Mouse (Mus musculus): Measurements from ENCODE around the gene Srxn1. TPM values are rescaled to one million over a fixed set of nuclear protein-coding genes. Genes with fewer than 3 reads are reported as not detected.

Srxn1 gene
- polyA plus RNA-seq, 1 experiment from 2014 or later: 27.2 TPM

DNA sequence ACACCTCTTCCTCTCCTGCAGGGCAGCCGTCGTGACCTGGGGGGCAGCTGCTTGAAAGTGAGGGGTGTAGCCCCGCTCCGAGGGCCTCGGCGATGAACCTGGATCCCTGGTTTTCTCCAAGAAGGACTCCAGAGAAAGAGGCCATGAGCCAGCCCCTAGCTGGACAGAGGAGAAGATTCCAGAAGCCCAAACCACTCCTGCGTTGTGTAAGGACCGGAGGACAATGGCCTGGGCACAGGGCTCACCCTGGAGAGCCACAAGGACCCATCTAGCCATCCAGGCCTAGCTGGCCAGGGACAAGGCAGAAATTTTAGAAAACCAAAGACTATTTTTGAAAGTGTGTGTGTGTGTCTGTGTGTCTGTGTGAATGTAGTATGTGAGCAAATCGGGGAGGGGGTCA is 43.4 kb downstream of the Srxn1 start:
- Histone ChIP-seq H3K9ac (no peak overlapping the region), H3K4me3 (no peak overlapping the region), H3K36me3 (no peaks in the 10 kb centered on the region), H3K27ac (no peak overlapping the region), H3K4me1 (peaks cover 5% of the 10 kb centered on the region), H3K9me3 (replicated peaks) (no peaks in the 10 kb centered on the region), H3K4me2 (no peak overlapping the region), H3K27me3 (replicated peaks) (peaks cover 74% of the 10 kb centered on the region)
- no peak for ATAC-seq
- 73% methylated on average over 9 of the region's 9 CpGs for WGBS (ENCODE audit: insufficient replicate concordance)

DNA sequence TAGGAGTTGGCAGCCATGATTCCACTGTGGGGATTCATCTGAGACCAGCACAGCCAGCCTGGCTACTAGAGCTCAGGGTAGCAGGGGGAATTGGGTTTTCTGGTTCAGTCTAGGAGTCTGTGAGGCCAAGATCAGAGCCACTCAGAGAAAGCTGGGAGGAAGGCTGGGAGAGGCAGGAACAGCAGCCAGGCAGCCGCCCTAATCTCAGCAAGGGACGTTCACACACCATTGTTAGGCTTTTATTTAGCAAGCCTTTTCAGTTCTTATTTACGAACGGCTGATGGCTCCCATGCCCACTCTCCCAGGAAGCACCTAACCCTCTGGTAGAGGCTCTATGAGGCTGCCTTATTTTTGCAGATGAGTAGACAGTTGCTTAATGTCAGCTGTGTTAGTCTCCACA is 44.6 kb downstream of the Srxn1 start:
- H3K4me2 ChIP-seq: no peak overlapping the region
- no peak overlapping the region for H3K27ac ChIP-seq
- peaks cover 64% of the 10 kb centered on the region for H3K27me3 ChIP-seq (replicated peaks)
- no peak overlapping the region for H3K9ac ChIP-seq
- WGBS (ENCODE audit: insufficient replicate concordance): 57% methylated on average over 4 of the region's 4 CpGs
- ATAC-seq: no peak
- H3K4me1 ChIP-seq: no peaks in the 10 kb centered on the region
- H3K36me3 ChIP-seq: no peaks in the 10 kb centered on the region
- no peaks in the 10 kb centered on the region for H3K9me3 ChIP-seq (replicated peaks)
- no peak overlapping the region for H3K4me3 ChIP-seq

DNA sequence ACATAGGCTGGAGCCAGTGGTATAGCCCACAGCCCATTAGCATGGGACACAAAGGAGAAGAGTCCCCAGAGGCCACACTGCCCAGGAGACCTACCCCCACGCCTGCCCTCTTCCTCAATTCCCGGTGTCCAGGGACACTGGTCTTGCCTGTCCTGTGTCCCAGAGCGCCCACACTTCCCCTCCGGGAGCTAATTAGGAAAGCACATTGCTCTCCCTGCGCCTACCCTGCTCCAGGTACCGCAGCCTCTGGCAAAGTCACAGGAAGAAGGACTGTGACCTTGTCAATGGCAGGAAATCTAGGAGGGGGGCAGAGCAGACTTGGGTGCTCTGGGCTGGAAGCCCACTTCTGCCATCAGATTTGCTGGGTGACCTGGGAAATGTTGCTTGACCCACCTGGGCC is 45.1 kb downstream of the Srxn1 start:
- Histone ChIP-seq H3K4me3 (no peak overlapping the region), H3K27ac (no peak overlapping the region), H3K4me2 (no peak overlapping the region), H3K36me3 (no peaks in the 10 kb centered on the region), H3K9me3 (replicated peaks) (no peaks in the 10 kb centered on the region), H3K9ac (no peak overlapping the region), H3K4me1 (no peaks in the 10 kb centered on the region), H3K27me3 (replicated peaks) (peaks cover 61% of the 10 kb centered on the region)
- ATAC-seq: no peak
- 32% methylated on average over 6 of the region's 6 CpGs for WGBS (ENCODE audit: insufficient replicate concordance)

DNA sequence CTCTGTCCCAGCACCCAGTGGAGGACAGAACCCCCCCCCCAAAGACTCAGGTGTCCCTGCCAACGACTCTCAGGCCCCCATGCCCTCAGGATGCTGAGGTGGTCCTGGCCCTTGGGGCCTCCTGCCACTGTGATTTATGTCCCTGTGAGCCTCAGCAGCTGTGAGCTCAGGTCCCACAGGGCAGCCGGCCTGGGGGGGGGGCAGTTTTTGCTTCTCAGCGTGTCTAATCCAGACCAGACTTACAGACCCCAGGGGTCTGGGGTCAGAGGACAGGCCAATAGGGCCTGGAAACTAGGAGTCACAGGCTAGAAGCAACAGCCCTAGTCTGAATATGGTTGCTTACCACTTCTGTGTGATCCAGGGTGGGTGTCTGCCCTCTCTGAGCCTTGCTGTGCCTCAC is 48.0 kb downstream of the Srxn1 start:
- H3K4me2 ChIP-seq: no peak overlapping the region
- peaks cover 36% of the 10 kb centered on the region for H3K27me3 ChIP-seq (replicated peaks)
- WGBS (ENCODE audit: insufficient replicate concordance): 46% methylated on average over 3 of the region's 3 CpGs
- H3K27ac ChIP-seq: no peak overlapping the region
- no peaks in the 10 kb centered on the region for H3K36me3 ChIP-seq
- H3K4me1 ChIP-seq: no peaks in the 10 kb centered on the region; the same call in 1 of the 2 replicates
- H3K4me3 ChIP-seq: no peak overlapping the region
- no peak overlapping the region for H3K9ac ChIP-seq
- H3K9me3 ChIP-seq (replicated peaks): no peaks in the 10 kb centered on the region
- ATAC-seq: no peak

DNA sequence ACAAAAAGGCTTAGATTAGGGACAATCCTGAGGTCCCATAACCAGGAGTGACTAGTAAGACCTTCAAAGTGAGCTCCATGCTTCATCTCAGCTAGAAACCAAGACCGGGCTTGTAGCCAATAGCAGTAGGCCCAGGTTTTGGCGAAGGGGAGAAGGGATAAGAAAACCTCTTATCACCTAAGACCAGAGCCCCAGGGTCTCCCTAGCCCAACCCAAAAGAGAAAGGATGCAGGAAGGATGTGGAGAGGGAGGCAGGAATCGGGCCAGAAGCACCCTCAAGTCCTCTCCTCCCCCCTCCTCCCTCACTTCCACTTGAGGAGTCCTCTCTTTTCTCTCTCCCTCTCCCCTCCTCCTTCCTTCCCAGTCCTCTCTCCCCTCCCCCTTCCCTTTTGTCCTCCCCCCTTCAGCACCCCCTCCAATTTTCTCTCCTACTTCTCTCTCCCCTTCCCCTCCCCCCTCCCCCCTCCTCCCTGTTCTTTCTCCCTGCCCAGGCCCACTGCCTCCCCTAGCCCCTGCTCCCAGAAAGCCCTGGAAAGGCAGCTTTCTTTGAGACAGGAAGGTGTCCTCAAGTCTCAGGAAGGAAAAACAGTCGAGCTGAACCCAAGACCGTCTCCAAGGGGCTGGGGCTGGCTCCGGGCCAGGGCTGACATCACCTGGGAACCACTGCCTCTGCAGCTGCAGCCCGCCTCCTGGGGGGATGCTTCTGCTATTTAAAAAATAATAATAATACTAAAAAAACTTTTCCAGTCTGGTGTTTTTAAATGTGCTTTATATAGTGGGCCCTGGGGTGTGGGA is 50.3 kb downstream of the Srxn1 start:
- no peak overlapping the region for H3K27ac ChIP-seq

DNA sequence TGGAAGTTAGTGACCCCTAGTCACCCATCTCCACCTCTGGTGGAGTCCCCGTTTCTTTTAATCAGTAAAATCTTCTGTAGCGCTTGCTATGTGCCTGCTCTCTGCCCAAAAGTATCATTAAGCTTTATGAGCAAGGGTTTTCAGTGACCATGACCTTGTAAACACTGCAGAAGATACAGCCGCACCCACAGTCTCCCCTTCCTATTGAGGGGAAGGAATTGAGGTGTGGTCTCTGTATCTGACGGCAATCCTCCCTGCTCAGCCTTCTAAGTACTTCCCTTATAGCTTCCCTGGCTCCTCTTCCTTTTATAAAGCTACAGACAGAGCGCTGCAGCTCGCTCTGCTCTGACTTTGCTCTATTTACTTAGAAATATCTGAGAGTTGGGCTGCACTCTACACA is 51.2 kb downstream of the Srxn1 start:
- ATAC-seq: no peak
- Histone ChIP-seq H3K27me3 (replicated peaks) (peaks cover 14% of the 10 kb centered on the region; the same call in 1 of the 2 replicates), H3K4me2 (no peak overlapping the region), H3K36me3 (no peaks in the 10 kb centered on the region), H3K4me1 (no peaks in the 10 kb centered on the region; the same call in 1 of the 2 replicates), H3K27ac (no peak overlapping the region), H3K9me3 (replicated peaks) (no peaks in the 10 kb centered on the region), H3K4me3 (no peak overlapping the region), H3K9ac (no peak overlapping the region)
- WGBS (ENCODE audit: insufficient replicate concordance): 42% methylated on average over 6 of the region's 6 CpGs

More for the DNA sequence above, 50.3 kb downstream of the Srxn1 start:
- no peak overlapping the region for H3K9ac ChIP-seq
- no peak for ATAC-seq
- H3K27me3 ChIP-seq (replicated peaks): peaks cover 21% of the 10 kb centered on the region
- H3K4me3 ChIP-seq: no peak overlapping the region
- H3K36me3 ChIP-seq: no peaks in the 10 kb centered on the region
- H3K4me2 ChIP-seq: no peak overlapping the region
- no peaks in the 10 kb centered on the region; the same call in 1 of the 2 replicates for H3K4me1 ChIP-seq
- H3K9me3 ChIP-seq (replicated peaks): no peaks in the 10 kb centered on the region
- WGBS (ENCODE audit: insufficient replicate concordance): 27% methylated on average over 7 of the region's 7 CpGs

DNA sequence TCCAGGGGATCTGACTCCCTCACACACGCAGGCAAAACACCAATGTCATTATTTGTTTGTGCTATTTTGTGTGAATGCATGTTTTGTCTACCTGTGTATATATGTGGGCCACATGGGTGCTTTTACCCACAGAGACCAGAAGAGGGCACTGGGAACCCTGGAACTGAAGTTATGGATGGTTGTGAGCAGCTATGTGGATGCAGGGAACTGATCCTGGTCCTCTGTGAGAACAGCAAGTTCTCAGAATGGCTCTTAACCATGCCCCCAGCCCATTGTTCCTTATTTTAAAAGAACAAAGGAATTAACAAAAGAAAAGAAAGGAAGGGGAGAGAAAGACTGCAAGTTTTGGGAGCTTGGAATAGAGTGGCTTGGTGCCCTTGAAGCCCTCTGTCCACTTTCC is 54.2 kb downstream of the Srxn1 start:
- no peak for ATAC-seq
- 71% methylated on average over 1 of the region's 1 CpGs for WGBS (ENCODE audit: insufficient replicate concordance)
- no peak overlapping the region for H3K9ac ChIP-seq
- no peaks in the 10 kb centered on the region for H3K36me3 ChIP-seq
- peaks cover 7% of the 10 kb centered on the region; the same call in 1 of the 2 replicates for H3K27me3 ChIP-seq (replicated peaks)
- no peak overlapping the region for H3K4me2 ChIP-seq
- no peak overlapping the region for H3K4me3 ChIP-seq
- no peaks in the 10 kb centered on the region for H3K9me3 ChIP-seq (replicated peaks)
- no peaks in the 10 kb centered on the region; the same call in 1 of the 2 replicates for H3K4me1 ChIP-seq
- no peak overlapping the region for H3K27ac ChIP-seq

Other genes starting within 250 kb of the Srxn1 start
- 0.05 and 0.08 TPM in 2 replicates for gene Angpt4, start 194.3 kb upstream of the Srxn1 start, polyA plus RNA-seq (2016; fragmentation: Nextera tagmentation; extraction: Ambion mirVana)
- 11.1 and 11.8 TPM in 2 replicates for gene Fam110a, start 125.3 kb upstream of the Srxn1 start, polyA plus RNA-seq (2016; fragmentation: Nextera tagmentation; extraction: Ambion mirVana)
- gene Slc52a3, start 109.0 kb upstream of the Srxn1 start, polyA plus RNA-seq (2016; fragmentation: Nextera tagmentation; extraction: Ambion mirVana): 1.3 and 1.9 TPM in 2 replicates
- gene Scrt2, start 24.0 kb upstream of the Srxn1 start, polyA plus RNA-seq (2016; fragmentation: Nextera tagmentation; extraction: Ambion mirVana): not detected in 2 replicates
- gene Tcf15, start 38.0 kb downstream of the Srxn1 start, polyA plus RNA-seq (2016; fragmentation: Nextera tagmentation; extraction: Ambion mirVana): 0.42 and 0.94 TPM in 2 replicates
- 44.0 and 48.8 TPM in 2 replicates for gene Csnk2a1, start 121.3 kb downstream of the Srxn1 start, polyA plus RNA-seq (2016; fragmentation: Nextera tagmentation; extraction: Ambion mirVana)
- gene Tbc1d20, start 188.3 kb downstream of the Srxn1 start, polyA plus RNA-seq (2016; fragmentation: Nextera tagmentation; extraction: Ambion mirVana): 17.9 and 18.4 TPM in 2 replicates
- 67.4 and 69.6 TPM in 2 replicates for gene Rbck1, start 227.1 kb downstream of the Srxn1 start, polyA plus RNA-seq (2016; fragmentation: Nextera tagmentation; extraction: Ambion mirVana)
- gene Trib3, start 238.5 kb downstream of the Srxn1 start, polyA plus RNA-seq (2016; fragmentation: Nextera tagmentation; extraction: Ambion mirVana): 6.1 and 7.2 TPM in 2 replicates

Measured in liver, embryonic 12.5 days (tissue).